9 mouse cellular contexts compared by ENCODE assay signal in the genomic region with DNA sequence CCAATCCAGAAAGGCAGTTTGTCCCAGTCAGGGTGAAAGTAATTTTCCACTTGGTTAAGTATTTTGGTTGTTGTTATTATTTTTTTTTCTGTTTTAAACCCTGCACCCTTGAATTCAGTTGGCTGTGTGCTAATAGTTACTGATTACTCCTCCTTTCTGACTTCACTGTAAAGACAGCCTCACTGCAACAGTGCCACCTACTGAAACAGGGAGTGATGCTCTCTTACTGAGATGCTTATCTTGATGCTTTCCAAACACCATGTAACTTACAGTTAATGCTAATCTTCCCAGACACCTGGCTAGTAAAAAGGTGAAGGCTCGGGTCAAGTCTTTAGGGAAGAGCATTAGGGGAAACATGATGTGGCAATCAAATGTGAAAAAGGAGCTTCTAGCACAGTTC.
DNase-seq lines count a peak whose midpoint lies in the region; ATAC-seq and TF ChIP-seq lines count a peak whose summit lies in the region.
"Had no signal": no experiment of that assay in that cellular context is flagged by ENCODE, and none has a peak within 500 bp of the region (broad histone marks: within the 10 kb centered on the region; RNA-seq: fewer than 3 reads in every experiment).

No protein-coding gene starts in this region.

- no peaks in the 10 kb centered on the region for H3K36me3 ChIP-seq in forebrain, embryonic 15.5 days
- H3K36me3 ChIP-seq in forebrain, embryonic 16.5 days (ENCODE audit: control insufficient read depth, insufficient read depth), result no peaks in the 10 kb centered on the region
- H3K36me3 ChIP-seq: embryonic facial prominence, embryonic 12.5 days had no signal

- 36% methylated on average over 1 of the region's 1 CpGs for WGBS in forebrain, embryonic 15.5 days
- 59% methylated on average over 1 of the region's 1 CpGs for WGBS in forebrain, embryonic 16.5 days
- WGBS in lung, adult 2 months, result 12% methylated on average over 1 of the region's 1 CpGs

- peak; percentile 6 for DNase-seq in lung, postnatal 10 days
- no peak for DNase-seq in lung, adult 2 months
- peak; percentile 48 to 54 for DNase-seq in kidney, postnatal 4 days
- peak; percentile 9 for DNase-seq in right cerebral cortex, postnatal 4 days
- DNase-seq in spleen, postnatal 14 days (ENCODE audit: low spot score in 2 of 2), result no peak

- TF ChIP-seq POLR2A in lung, adult 2 months (IDR thresholded peaks at IDR 0.05; ENCODE audit: borderline replicate concordance, extremely low read depth, low read depth, low read length), result no peak

- H3K27me3 ChIP-seq in forebrain, embryonic 15.5 days, result no peaks in the 10 kb centered on the region
- H3K27me3 ChIP-seq in forebrain, embryonic 16.5 days (replicated peaks; ENCODE audit: control insufficient read depth, insufficient read depth, low read length), result no peaks in the 10 kb centered on the region
- H3K27me3 ChIP-seq: embryonic facial prominence, embryonic 12.5 days had no signal

- no peak overlapping the region for H3K4me3 ChIP-seq in forebrain, embryonic 15.5 days
- no peak overlapping the region for H3K4me3 ChIP-seq in forebrain, embryonic 16.5 days (replicated peaks; ENCODE audit: low read length)
- no peak overlapping the region for H3K4me3 ChIP-seq in lung, adult 2 months (replicated peaks; ENCODE audit: extremely low read depth, low read depth, low read length)
- H3K4me3 ChIP-seq: embryonic facial prominence, embryonic 12.5 days had no signal

- no peaks in the 10 kb centered on the region for H3K9me3 ChIP-seq in forebrain, embryonic 15.5 days
- no peaks in the 10 kb centered on the region for H3K9me3 ChIP-seq in forebrain, embryonic 16.5 days (ENCODE audit: control insufficient read depth, low read length)
- H3K9me3 ChIP-seq: embryonic facial prominence, embryonic 12.5 days had no signal

- no peaks in the 10 kb centered on the region for H3K4me1 ChIP-seq in forebrain, embryonic 15.5 days
- H3K4me1 ChIP-seq in forebrain, embryonic 16.5 days (replicated peaks; ENCODE audit: control insufficient read depth, insufficient read depth, low read length), result no peaks in the 10 kb centered on the region
- H3K4me1 ChIP-seq in lung, adult 2 months (ENCODE audit: control insufficient read depth, insufficient read depth, low read length), result no peaks in the 10 kb centered on the region
- H3K4me1 ChIP-seq: embryonic facial prominence, embryonic 12.5 days had no signal

- TF ChIP-seq CTCF in lung, adult 2 months (IDR thresholded peaks at IDR 0.05; ENCODE audit: insufficient read depth, low read length), result no peak

- no peak overlapping the region for H3K9ac ChIP-seq in forebrain, embryonic 15.5 days (replicated peaks)
- no peak overlapping the region for H3K9ac ChIP-seq in forebrain, embryonic 16.5 days (replicated peaks; ENCODE audit: low read depth, low read length)
- H3K9ac ChIP-seq: embryonic facial prominence, embryonic 12.5 days had no signal

- no peak overlapping the region for H3K27ac ChIP-seq in forebrain, embryonic 15.5 days (replicated peaks)
- H3K27ac ChIP-seq in forebrain, embryonic 16.5 days (ENCODE audit: low read length), result no peak overlapping the region
- H3K27ac ChIP-seq: embryonic facial prominence, embryonic 12.5 days had no signal

- no peak overlapping the region for H3K4me2 ChIP-seq in forebrain, embryonic 15.5 days (replicated peaks)
- H3K4me2 ChIP-seq in forebrain, embryonic 16.5 days (ENCODE audit: low read length), result no peak overlapping the region
- H3K4me2 ChIP-seq: embryonic facial prominence, embryonic 12.5 days had no signal

- ATAC-seq in forebrain, embryonic 15.5 days (replicated peaks), result 0 out of 2 replicates have a peak, but pooled peaks have one; percentile 19
- no peak for ATAC-seq in forebrain, embryonic 16.5 days
- ATAC-seq in erythroid progenitor cell, adult 5-6 weeks (replicated peaks; ENCODE audit: low FRiP score, poor library complexity, severe bottlenecking), result no peak

Comparison
In these comparisons a context has a peak if more than half of its experiments do, and no peak if none do; other contexts are left out.
1. DNase-seq: peak in lung, postnatal 10 days (single experiment), kidney, postnatal 4 days (2 of 2) and right cerebral cortex, postnatal 4 days (single experiment); none in lung, adult 2 months (single experiment) and spleen, postnatal 14 days (0 of 2).